Mouse (Mus musculus): ENCODE data around the gene Klra6.
"Not testable (repeated sequence)": the region's sequence is repeated elsewhere in the genome, so short reads cannot be mapped to it uniquely, and the experiment has no call there.

Klra6 gene

GRCm38 (mm10) chr6:130026854-130027253 is at the start of gene Klra6:
Gene Klra6, minus strand, starts transcription at chr6:130026954.
- no peak for DNase-seq (ENCODE audit: low spot score)

- DNase-seq (ENCODE audit: low spot score): not testable (repeated sequence)
These were observed 40.4 kb upstream of the Klra6 start, which contains the start of gene Klra4 for GRCm38 (mm10) chr6:130067171-130067570. Gene Klra4, minus strand, starts transcription at chr6:130067271.

GRCm38 (mm10) chr6:130065196-130065595 is 38.4 kb upstream of the Klra6 start:
- no peak for DNase-seq (ENCODE audit: low spot score)

- not testable (repeated sequence) for DNase-seq (ENCODE audit: low spot score)
These were observed 8.4 kb upstream of the Klra6 start for GRCm38 (mm10) chr6:130035146-130035545.

GRCm38 (mm10) chr6:130031493-130032089 is 4.8 kb upstream of the Klra6 start:
- not testable (repeated sequence) for DNase-seq (ENCODE audit: low spot score)

Measured in testis, postnatal 14 days (tissue).